11 mouse cellular contexts compared by ENCODE assay signal in genomic region chr11:80148313-80148712, GRCm38 (mm10). TPM values are rescaled to one million over a fixed set of nuclear protein-coding genes. Genes with fewer than 3 reads are reported as not detected.
DNase-seq lines count a peak whose midpoint lies in the region; ATAC-seq and TF ChIP-seq lines count a peak whose summit lies in the region.
"Had no signal": no experiment of that assay in that cellular context is flagged by ENCODE, and none has a peak within 500 bp of the region (broad histone marks: within the 10 kb centered on the region; RNA-seq: fewer than 3 reads in every experiment).

No protein-coding gene starts in this region.

- WGBS in heart, postnatal 0 days, result 28% methylated on average over 1 of the region's 1 CpGs
- whole genome bisulfite sequencing in lung, embryonic 15.5 days, result 13% methylated on average over 1 of the region's 1 CpGs

- peak; percentile 53; the same call in 1 of the 2 replicates for TF ChIP-seq EP300 in heart, postnatal 0 days (IDR thresholded peaks at IDR 0.05; ENCODE audit: low read depth)

- H3K4me3 ChIP-seq in heart, postnatal 0 days (ENCODE audit: low read depth, low read length), result no peak overlapping the region
- H3K4me3 ChIP-seq in lung, embryonic 15.5 days, result no peak overlapping the region
- H3K4me3 ChIP-seq: forebrain, embryonic 10.5 days; midbrain, embryonic 15.5 days had no signal

- H3K9me3 ChIP-seq in heart, postnatal 0 days (replicated peaks; ENCODE audit: control insufficient read depth, low read length), result no peaks in the 10 kb centered on the region
- no peaks in the 10 kb centered on the region for H3K9me3 ChIP-seq in lung, embryonic 15.5 days
- H3K9me3 ChIP-seq: forebrain, embryonic 10.5 days; midbrain, embryonic 15.5 days had no signal

- no peak overlapping the region for H3K9ac ChIP-seq in heart, postnatal 0 days (replicated peaks; ENCODE audit: low read depth, low read length)
- H3K9ac ChIP-seq in lung, embryonic 15.5 days, result no peak overlapping the region
- H3K9ac ChIP-seq: midbrain, embryonic 15.5 days had no signal

- no peak overlapping the region for H3K4me2 ChIP-seq in heart, postnatal 0 days (ENCODE audit: low read depth, low read length)
- H3K4me2 ChIP-seq in lung, embryonic 15.5 days, result no peak overlapping the region
- H3K4me2 ChIP-seq: midbrain, embryonic 15.5 days had no signal

- no peak overlapping the region for H3K27ac ChIP-seq in heart, postnatal 0 days (ENCODE audit: low read depth)
- H3K27ac ChIP-seq in lung, embryonic 15.5 days, result no peak overlapping the region
- H3K27ac ChIP-seq: forebrain, embryonic 10.5 days; midbrain, embryonic 15.5 days had no signal

- no peaks in the 10 kb centered on the region for H3K36me3 ChIP-seq in heart, postnatal 0 days (replicated peaks; ENCODE audit: control insufficient read depth, insufficient read depth, low read length)
- no peaks in the 10 kb centered on the region for H3K36me3 ChIP-seq in lung, embryonic 15.5 days
- H3K36me3 ChIP-seq: forebrain, embryonic 10.5 days; midbrain, embryonic 15.5 days had no signal

- ATAC-seq in heart, postnatal 0 days (ENCODE audit: insufficient read depth, low read depth), result peak; percentile 75
- 0 out of 2 replicates have a peak, but pooled peaks have one; percentile 55 for ATAC-seq in lung, embryonic 15.5 days (ENCODE audit: borderline replicate concordance, extremely low read depth, low FRiP score, low TSS enrichment)
- ATAC-seq: hindbrain, embryonic 16.5 days; midbrain, embryonic 15.5 days had no signal

- DNase-seq in lung, adult 18-20 months, result peak; percentile 49 to 61
- no peak for DNase-seq in lung, postnatal 14 days
- peak; percentile 34 for DNase-seq in heart, postnatal 0 days (ENCODE audit: low spot score)
- DNase-seq in thymus, postnatal 36 days, result no peak
- DNase-seq in yolk sac, embryonic 10.5 days (ENCODE audit: low spot score), result no peak
- no peak for DNase-seq in cerebellum, postnatal 25 days
- DNase-seq: right cerebral cortex, postnatal 4 days had no signal

- no peaks in the 10 kb centered on the region for H3K4me1 ChIP-seq in heart, postnatal 0 days (ENCODE audit: control insufficient read depth, insufficient read depth)
- no peaks in the 10 kb centered on the region for H3K4me1 ChIP-seq in lung, embryonic 15.5 days
- H3K4me1 ChIP-seq: forebrain, embryonic 10.5 days; midbrain, embryonic 15.5 days had no signal

- no peak for TF ChIP-seq CTCF in heart, postnatal 0 days (IDR thresholded peaks at IDR 0.05; ENCODE audit: low read depth)

- no peaks in the 10 kb centered on the region for H3K27me3 ChIP-seq in heart, postnatal 0 days (ENCODE audit: control insufficient read depth, insufficient read depth, low read length)
- H3K27me3 ChIP-seq in lung, embryonic 15.5 days, result peaks cover 13% of the 10 kb centered on the region

RNA-seq across cellular contexts. Expression of gene Adap2, which starts 5.6 kb away (rescaled TPM):
- 17.0 and 20.0 TPM in 2 replicates for total RNA-seq in heart, postnatal 0 days (2014; rRNA removed; ENCODE audit: low replicate concordance)
- 2.1 and 3.0 TPM in 2 replicates for polyA plus RNA-seq in heart, postnatal 0 days (2015; fragmentation: Nextera tagmentation; extraction: Ambion mirVana)
- 2.4 and 2.5 TPM in 2 replicates for polyA plus RNA-seq in lung, embryonic 15.5 days (2015; fragmentation: Nextera tagmentation; extraction: Ambion mirVana)

RNA-seq across cellular contexts. Expression of gene Tefm, which starts 6.3 kb away (rescaled TPM):
- total RNA-seq in heart, postnatal 0 days (2014; rRNA removed; ENCODE audit: low replicate concordance), result 32.4 and 40.3 TPM in 2 replicates
- 37.6 and 39.9 TPM in 2 replicates for polyA plus RNA-seq in heart, postnatal 0 days (2015; fragmentation: Nextera tagmentation; extraction: Ambion mirVana)
- polyA plus RNA-seq in lung, embryonic 15.5 days (2015; fragmentation: Nextera tagmentation; extraction: Ambion mirVana), result 28.2 and 29.2 TPM in 2 replicates

RNA-seq across cellular contexts. Expression of gene Rnf135, which starts 35.3 kb away (rescaled TPM):
- total RNA-seq in heart, postnatal 0 days (2014; rRNA removed; ENCODE audit: low replicate concordance), result 6.2 and 10.2 TPM in 2 replicates
- polyA plus RNA-seq in heart, postnatal 0 days (2015; fragmentation: Nextera tagmentation; extraction: Ambion mirVana), result 11.7 and 12.9 TPM in 2 replicates
- 9.6 and 11.7 TPM in 2 replicates for polyA plus RNA-seq in lung, embryonic 15.5 days (2015; fragmentation: Nextera tagmentation; extraction: Ambion mirVana)

RNA-seq across cellular contexts. Expression of gene Atad5, which starts 59.1 kb away (rescaled TPM):
- total RNA-seq in heart, postnatal 0 days (2014; rRNA removed; ENCODE audit: low replicate concordance), result 3.3 and 4.2 TPM in 2 replicates
- 1.5 and 1.8 TPM in 2 replicates for polyA plus RNA-seq in heart, postnatal 0 days (2015; fragmentation: Nextera tagmentation; extraction: Ambion mirVana)
- 10.8 and 11.4 TPM in 2 replicates for polyA plus RNA-seq in lung, embryonic 15.5 days (2015; fragmentation: Nextera tagmentation; extraction: Ambion mirVana)

Comparison
In these comparisons a context has a peak if more than half of its experiments do, and no peak if none do; other contexts are left out.
1. DNase-seq: peak in lung, adult 18-20 months (2 of 2) and heart, postnatal 0 days (single experiment); none in lung, postnatal 14 days (single experiment), thymus, postnatal 36 days (0 of 2), yolk sac, embryonic 10.5 days (single experiment) and cerebellum, postnatal 25 days (0 of 2).